Mouse (Mus musculus) R1 (cell line): ENCODE results near the gene Gm20388.
A peak's percentile ranks its signal among the peaks of the same experiment; 100 is the strongest.

Experiments
- DNase-seq: peaks from one replicate; pipeline ENCODE4 v3.0.0-alpha.2; 2018; ENCODE audit warnings: low read depth, low spot score

Gm20388 gene

DNA sequence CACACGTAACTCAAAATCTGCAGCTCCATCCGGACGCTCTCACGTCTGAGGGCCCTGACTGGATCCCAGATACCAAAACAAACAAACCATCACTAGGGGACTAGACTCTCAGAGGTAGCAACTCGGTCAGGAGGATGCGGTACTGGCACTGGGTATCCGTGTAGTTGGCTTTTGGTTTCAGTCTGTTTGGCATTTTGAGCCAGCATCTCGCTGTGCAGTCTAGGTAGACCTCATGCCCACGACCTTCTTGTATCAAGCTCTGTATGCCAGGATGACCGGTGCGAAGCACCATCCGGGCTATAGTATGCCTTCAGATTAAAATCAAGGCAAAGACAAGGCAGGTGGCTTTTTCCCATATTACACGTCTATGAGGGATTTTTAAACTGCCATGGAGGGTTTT, 3916.9 kb downstream of the Gm20388 start:
- DNase-seq, result no peak

DNA sequence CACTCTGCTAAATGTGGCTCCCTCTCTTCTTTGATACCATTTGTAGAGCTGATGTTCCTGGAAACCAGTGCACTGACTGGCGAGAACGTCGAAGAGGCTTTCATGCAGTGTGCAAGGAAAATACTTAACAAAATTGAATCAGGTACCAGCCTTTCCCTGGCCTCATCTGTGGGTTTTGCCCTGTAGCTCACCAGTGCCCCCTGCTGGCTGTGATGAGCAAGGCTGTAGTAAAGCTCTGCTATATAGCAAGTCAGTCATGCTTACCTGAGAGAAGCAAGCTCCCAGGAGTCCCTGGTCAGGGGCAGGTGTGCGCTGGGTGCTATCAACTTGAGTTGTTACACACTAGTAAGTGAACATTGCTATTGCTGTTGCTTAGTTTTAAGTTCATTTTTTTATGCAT, 3922.1 kb downstream of the Gm20388 start:
- peak; percentile 51 for DNase-seq

DNA sequence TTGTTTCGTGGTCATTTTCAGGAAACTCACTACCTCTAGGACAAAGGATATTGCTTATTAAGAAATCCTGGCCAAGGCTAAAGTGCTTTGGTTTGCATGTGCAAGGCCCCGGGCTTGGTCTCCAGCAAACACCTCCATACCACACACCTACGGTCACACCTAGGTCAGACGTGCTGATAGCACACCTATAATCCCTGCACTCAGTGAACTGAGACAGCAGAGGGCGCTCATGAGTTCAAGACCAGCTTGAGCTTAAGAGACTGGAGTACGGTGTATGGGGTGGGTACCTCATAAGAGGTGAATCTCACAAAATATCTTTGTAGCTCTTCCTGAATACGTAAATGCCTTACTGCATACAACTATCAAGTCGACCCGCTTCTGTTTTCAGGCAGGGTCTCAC, 3924.8 kb downstream of the Gm20388 start:
- DNase-seq, result peak; percentile 90

DNA sequence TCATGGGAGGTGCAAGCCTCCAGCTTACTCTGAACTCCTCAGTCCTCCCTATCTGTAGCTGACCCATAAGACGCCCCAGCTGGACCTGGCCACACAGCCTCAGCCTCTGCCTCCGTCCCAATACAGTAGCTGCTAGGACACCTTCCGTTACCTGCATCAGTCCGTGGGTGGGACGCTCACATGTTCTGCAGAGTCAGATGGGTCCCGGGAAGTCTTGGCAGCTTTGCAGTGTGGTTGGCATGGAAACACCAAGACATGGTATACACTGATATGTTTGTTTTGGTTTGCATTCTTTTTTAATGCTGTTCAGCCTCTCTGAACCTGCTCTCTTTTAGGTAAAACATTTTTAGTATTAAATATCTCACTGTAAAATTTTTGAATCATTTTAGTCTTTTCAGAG, 3925.7 kb downstream of the Gm20388 start:
- no peak for DNase-seq

DNA sequence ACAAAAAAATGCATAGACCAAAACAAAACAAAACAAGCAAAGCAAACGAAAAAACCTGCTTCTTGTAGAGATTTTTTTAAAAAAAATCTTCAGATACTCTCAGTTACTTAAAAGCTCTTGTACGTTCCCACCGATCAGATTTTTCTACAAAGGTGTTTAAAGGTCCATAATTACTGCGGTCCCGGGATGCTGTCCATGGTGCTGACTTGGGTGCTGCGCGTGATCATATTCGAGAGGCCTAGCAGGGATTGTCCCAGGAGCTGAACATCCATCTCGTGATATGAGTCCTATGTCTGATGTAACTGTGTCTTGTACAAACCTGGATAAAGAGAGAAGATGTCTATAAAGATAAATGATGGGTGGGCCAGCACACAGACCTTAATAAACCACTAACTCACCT, 3927.9 kb downstream of the Gm20388 start:
- DNase-seq, result peak; percentile 61

DNA sequence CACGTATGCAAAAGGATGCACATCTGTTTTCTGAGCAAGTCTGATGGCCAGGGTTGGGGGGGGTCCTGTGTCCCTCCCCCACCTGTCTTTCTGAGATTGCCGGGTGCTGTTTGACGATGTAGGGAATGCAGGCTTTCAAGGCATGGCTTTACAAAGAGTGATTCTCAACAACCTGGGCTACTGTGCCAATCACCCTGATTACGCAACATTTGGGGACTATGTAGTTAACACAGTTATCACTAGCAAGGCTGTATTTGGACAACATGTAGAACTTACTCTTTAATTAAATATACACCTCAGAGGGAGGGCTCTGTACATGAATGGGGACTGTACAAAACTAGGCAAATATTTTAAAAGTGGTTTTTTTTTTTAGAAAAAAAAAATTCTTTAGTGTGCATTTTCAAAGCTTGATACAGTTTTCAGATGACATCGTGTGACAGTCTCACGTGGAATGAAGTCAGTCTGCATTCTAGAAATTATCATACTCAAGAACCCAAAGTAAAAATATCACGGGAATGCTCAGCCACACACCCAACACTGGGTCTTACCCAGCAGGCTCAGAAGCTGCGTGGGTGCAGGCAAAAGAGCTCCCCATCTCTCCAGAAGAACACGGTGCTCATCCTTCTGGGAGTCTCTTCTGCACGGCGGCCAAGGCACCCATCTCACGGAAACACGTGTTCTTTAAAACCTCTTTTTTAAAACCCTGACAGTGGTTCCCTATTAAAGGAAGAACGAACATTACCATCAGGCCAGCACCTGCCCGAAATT, 3930.1 kb downstream of the Gm20388 start:
- DNase-seq, result no peak

DNA sequence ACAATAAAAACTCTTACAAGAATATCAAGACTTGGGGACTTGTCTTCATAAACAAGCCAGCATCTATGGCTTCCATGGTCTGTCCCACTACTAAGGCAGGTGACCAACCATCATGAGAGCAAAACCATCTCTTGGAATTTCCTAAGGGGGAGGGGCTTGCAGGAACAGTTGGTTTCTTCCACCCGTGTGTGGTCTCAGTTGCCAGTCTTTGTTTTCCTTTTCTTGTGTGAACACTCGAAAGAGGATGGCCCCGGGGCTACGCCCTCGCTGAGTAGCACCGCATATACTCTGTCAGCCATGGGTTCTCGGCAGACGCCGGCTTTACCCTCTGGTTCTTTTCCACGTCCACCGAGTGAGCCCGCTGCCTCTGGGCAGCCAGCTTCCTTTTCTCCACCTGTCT, 3931.4 kb downstream of the Gm20388 start:
- peak; percentile 48 for DNase-seq

DNA sequence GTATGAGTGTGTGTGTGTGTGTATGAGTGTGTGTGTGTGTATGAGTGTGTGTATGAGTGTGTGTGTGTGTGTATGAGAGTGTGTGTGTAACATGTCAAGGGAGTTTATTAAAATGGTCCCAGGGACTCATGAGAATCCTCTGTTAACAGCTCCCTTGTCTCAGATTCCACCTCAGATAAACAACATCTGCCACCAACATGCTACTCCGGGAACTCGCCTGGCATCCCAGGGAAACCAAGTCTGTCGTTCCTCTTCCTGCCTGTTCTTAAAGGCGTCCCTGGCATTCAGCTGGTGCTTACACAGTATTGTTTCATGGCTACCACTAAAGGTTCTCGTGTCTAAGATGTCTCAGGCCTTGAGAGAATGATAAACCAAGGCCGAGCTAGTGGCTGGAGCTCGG, 3933.7 kb downstream of the Gm20388 start:
- no peak for DNase-seq

DNA sequence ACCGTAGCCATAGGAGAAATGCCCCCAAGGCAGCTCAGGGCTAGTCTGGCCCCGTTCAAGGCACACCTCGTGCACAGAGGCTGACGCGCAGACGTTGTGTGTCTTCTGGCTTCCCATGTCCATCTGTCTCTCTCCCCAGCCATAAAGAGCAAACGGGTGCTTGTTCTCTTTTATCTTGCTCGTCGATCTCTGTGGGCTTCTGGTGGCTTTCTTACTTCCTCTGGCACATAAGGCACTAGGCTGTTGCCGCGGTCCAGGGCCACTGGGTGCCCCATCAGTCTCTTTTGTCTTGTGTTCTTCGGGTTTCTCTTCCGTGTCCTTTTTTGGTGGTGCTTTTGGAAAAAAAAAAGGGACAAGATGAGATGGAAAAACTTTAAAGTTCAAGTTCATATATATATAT, 3934.5 kb downstream of the Gm20388 start:
- DNase-seq, result no peak

DNA sequence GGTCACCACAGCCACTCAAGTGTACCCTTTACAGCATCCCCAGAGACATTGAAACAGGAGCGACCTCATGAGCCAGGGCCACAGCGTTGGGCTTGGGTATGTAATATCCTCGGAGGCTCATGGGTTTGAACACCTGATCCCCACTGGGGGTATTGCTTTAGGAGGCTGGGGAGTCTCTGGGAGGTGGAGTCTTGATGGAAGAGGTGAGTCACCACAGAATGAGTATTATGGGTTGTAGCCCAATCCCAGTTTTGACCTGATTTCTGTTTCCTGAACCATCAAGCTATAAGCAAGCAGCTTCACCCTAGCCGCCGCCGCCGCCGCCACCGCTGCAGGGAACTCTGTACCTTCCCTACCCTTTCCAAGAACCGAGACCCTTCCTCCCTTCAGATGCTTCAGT, 3935.3 kb downstream of the Gm20388 start:
- DNase-seq, result no peak

DNA sequence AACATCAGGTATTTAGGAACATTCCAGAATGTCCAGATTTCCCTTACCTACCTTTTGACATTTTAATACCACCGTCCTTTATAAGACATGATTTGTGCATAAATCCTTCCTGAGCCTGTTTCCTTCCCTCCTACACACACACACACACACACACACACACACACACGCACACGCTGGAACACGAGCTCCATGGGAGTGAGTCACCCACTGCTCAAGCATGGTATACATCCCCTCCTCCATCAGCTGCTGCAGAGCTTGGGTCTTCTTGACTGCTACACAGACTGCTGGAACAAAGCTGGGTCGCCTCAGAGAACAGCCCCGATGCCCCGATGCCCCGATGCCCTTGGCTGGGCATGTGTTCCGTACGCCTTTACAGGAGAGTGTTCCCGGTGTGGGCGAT, 3935.9 kb downstream of the Gm20388 start:
- DNase-seq, result no peak

DNA sequence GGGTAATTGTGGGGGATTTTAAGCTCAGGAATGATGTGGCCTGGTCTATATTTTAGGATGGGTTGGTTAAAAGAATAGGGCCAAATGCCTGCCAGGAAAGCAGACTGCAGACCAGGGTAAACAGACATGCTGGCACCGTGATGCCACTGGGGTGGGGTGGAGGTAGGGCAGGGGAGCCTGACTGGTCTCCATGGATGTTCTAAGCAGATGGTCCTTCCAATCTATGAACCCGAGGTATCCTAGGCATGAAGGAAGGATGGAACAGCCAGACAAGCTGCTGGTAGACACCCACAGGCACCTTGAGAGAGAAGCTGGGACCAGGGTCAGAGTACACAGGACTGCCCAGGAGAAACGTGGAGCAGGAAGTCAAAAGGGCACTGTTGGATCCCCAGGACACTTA, 3936.9 kb downstream of the Gm20388 start:
- no peak for DNase-seq

DNA sequence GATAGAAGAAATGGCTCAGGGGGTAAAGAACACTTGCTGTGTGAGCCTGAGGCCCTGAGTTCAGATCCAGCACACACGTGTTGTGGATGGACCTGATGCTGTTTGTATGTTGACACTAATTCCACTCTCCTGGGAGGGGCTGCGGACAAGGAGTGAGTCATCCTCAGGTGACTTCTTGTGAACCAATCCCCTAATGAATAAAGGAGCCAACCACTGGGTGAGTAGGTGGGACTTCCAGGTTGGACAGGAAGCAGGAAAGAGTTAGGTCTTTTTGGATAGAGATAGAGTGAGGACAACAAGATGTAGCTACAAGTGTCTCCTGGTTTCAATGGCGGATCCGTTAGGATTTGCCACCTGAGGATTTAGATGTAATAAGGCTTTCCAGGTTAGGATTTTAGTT, 3938.7 kb downstream of the Gm20388 start:
- peak; percentile 90 for DNase-seq

DNA sequence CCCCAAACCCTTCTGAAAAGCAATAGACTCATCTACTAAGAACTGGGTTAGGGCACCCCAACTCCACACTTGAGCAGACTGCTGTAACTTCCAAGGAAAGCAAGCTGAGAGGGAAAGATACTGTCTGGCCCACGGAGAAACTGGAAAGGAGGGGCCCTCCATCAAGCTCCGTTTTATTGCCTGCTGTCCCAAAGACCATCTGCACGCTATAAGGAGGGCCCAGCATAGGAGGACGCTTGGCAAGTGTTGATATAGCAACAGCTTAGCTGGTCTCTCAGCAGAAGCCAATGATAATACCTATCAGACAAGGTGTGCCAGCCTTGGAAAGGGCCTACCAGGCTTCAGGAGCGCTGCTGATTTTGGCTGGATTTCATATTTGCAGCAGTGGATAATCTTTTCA, 3940.9 kb downstream of the Gm20388 start:
- no peak for DNase-seq

DNA sequence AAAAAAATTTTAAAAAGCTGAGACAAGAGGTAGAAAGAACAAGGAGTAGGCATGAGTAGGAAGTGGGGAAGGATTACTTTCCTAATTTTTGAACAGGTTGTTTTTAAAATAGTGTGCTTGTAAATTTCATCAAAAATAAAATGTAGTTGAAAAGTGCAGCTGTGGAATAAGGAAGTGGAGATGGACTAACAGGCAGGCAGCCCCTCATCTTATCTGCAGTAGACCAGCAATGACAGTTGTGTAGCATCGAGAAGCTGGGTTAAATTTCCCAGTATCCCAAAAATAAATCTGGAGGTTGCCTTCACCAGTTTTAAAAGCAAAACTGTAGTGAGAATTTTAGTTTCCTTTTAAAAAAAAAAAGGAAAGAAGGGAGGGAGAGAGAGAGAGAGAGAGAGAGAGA, 3943.6 kb downstream of the Gm20388 start:
- DNase-seq, result no peak

DNA sequence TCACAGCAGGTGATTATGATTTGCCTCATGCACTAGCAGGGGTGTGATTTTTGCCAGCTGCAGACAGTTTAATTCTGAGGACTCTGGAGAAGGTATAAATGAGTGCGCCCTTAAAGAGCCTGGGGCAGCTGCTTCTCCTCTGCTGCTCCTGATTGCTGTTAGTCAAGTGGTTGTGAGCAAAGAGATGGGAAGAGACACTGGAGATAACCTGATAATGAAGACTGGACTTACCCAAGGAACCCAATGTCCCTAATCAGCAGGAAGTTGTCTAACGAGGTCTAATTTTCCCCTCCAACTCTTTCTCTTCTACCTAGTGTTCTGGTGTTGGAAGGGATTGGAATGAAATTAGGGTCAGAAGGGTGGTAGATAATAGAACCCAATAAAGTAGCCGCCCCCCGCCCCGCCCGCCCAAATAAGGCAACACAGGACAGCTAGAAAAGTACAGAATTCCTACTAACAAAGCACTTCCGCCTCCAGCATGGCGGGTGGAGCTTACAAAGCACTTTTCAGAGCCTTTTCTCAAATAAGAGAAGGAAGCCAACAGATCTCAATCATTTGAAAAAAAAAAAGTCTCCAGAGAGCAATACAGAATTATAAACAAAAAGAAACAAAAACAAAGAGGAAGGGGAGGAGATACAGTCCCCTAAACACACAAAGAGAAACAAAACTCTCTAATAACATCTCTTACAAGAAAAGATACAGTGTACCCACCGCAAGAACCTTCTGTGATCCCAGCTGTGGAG, 3944.3 kb downstream of the Gm20388 start:
- DNase-seq, result peak; percentile 50

DNA sequence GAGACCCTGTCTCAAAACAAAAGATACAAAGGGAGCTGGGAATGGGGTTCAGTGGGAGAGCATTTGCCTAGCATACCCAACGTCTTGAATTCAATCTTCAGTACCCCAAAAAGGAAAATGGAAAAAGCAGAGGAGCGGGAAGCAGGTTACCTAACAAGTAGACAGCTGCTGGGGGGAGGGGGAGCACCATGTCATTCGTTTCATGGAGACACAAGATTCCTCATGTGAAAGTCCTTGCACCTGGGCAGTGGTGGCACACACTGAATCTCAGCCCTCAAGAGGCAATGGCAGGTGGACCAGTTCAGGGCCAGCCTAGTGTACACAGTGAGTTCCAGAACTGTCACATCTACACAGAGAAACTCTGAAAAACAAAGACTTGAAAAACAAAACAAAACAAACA, 3946.7 kb downstream of the Gm20388 start:
- DNase-seq, result no peak

DNA sequence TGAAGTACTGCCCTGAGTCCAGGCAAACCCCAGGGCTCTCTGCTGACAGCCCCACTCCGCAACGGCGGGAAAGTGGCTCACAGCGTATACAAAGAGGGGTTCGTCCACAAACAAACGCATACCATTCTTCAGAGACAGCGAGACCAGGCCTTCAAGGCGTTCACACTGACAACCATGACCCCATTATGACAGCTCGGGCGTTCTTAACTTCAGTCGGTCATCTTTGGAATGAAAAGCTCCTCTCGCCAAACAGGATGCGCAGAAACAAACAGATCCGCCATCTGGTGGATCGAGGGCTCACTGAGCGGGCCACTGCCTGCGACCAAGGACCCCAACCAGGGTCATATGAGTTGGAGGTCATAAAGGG, 3947.9 kb downstream of the Gm20388 start:
- no peak for DNase-seq

DNA sequence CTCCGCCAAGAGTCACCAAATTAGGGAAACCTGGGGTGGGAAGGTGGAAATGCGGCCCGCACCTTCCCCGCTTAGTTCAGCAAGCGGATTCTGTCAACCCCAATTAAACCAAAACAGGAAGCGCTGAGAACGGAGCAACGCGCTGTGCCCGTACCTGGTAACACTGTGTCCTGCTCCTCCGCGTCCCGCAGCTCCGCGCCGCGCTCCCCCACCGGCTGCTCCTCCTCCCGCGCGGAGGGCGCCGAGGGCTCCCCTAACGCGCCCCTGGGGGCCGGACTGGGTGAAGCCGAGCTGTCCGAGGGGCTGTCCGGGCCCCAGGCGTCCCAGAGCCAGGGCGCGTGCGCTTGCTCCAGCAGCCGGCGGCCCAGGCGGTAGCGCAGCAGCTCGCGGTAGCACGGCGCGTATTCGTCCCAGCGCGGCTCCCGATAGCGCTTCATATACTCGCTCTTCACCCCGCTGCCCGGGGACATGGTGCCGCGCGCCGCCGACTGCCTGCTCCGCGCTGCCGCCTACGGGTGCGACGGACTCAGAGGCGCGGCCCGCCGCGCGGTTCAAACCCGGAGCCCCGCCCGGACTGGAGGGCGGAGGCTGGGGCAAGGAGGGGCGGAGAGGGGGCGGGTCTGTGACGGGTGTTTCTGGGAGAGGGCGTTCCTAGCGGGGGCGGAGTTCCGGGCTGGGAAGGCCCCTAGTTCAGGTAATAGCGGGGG, 3948.5 kb downstream of the Gm20388 start:
- peak; percentile 93 for DNase-seq

DNA sequence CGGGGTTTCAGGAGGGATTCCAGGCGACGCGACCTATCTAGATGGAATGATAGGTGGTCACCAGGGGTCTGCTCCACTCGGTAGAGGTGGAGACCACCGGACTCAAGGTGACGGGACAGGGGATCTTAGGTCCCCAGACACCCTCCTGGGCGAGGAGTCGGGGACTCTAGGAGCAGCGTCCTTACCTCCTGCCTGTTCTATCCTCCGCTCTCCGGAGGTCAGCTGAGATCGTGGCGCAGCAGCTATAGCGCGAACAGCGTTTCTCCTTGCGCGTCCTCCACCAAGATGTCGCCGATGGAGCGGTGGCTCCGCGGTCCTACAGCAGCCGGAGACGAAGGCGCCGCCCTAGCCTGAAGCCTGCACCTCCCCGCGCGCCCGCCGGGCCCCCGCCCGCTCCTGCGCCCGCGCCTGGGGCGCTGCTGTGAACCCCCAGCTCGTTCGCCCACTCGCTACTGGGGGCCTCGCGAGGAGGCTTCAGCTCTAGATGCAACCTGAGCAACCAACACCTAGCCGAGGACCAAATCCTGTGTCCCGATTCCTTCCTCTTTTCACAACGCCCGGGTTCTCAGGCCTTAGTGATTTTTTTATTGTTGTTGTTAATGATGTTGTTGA, 3949.1 kb downstream of the Gm20388 start, which contains the start of gene Ccsap:
Gene Ccsap, minus strand, starts transcription at position 562 of the 612 bp plus-strand sequence.
- DNase-seq, result no peak

DNA sequence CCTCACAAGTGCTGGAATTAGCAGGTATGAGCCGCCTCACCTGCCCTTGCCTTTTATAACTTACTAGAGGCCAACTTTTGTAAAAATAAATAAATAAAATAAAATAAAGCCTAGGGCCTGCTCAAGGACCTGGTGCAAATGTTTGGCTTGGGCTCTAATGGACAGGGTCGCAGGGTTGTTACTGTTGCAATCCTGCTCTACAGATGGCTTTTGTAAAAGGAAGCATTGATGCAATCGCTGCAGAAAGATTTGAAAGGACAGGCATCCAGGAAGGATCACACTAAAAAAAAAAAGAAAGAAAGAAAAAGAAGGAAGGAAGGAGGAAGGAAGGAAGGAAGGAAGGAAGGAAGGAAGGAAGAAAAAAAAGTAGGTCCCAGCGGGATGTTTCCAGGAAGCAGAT, 3949.7 kb downstream of the Gm20388 start:
- no peak for DNase-seq

DNA sequence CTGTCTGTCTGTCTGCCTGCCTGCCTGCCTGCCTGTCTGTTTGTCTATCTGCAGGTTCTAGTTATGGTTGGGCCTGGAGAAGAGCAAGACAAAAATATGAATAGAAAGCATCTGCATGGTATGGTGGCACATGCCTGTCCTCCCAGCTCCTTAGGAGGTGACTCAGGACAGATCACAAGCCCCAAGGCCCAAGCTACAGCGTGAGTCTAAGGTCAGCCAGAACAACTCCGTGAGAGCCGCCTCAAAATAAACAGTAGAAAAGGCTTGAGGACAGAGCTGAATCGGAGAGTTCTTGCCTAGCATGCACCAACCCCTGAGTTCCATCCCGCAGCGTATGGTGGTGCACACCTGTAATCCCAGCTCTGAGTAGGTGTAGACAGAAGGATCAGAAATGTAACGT, 3955.1 kb downstream of the Gm20388 start:
- no peak for DNase-seq
